Mouse (Mus musculus) liver, adult 2 months (tissue): ENCODE results near the gene Phf23. TPM values are rescaled to one million over a fixed set of nuclear protein-coding genes. Genes with fewer than 3 reads are reported as not detected.
"Not testable (repeated sequence)": the region's sequence is repeated elsewhere in the genome, so short reads cannot be mapped to it uniquely, and the experiment has no call there.

Experiments used
- DNase-seq: peaks from one replicate; pipeline ENCODE4 v3.0.0-alpha.2; 2011; ENCODE audit warnings: low read depth, low spot score; ENCODE audit errors: extremely low read depth
- H3K27ac ChIP-seq: fragments of 200-500 bp; replicated peaks from 2 replicates; pipeline ENCODE4 v1.5.1; 2012; ENCODE audit warnings: low read depth, mild to moderate bottlenecking, control low read depth, inconsistent platforms, low read length; ENCODE audit not compliant: insufficient read depth
- H3K27me3 ChIP-seq: fragments of 200-500 bp; 2 replicates; pipeline ENCODE4 v1.6.1; 2012; ENCODE audit warnings: mild to moderate bottlenecking, moderate library complexity, low read length, inconsistent platforms; ENCODE audit not compliant: control insufficient read depth, insufficient read depth
- H3K36me3 ChIP-seq: fragments of 200-500 bp; 2 replicates; pipeline ENCODE4 v1.6.1; 2012; ENCODE audit warnings: low read length, inconsistent platforms; ENCODE audit not compliant: control insufficient read depth, insufficient read depth
- H3K4me1 ChIP-seq: fragments of 200-500 bp; 2 replicates; pipeline ENCODE4 v1.6.1; 2011; ENCODE audit warnings: low read length; ENCODE audit not compliant: control insufficient read depth, insufficient read depth
- H3K4me3 ChIP-seq: fragments of 200-500 bp; 2 replicates; pipeline ENCODE4 v1.5.1; 2011; ENCODE audit warnings: low read depth, mild to moderate bottlenecking, control low read depth, low read length, moderate library complexity; ENCODE audit not compliant: insufficient read depth
- H3K79me2 ChIP-seq: fragments of 200-500 bp; 2 replicates; pipeline ENCODE4 v1.6.1; 2012; ENCODE audit warnings: inconsistent platforms, mild to moderate bottlenecking, low read length, moderate library complexity; ENCODE audit not compliant: control insufficient read depth, insufficient read depth
- H3K9ac ChIP-seq: fragments of 200-500 bp; 2 replicates; pipeline ENCODE4 v1.6.1; 2012; ENCODE audit warnings: low read depth, mild to moderate bottlenecking, control low read depth, inconsistent platforms, low read length
- CTCF ChIP-seq: fragments of 200-500 bp; IDR thresholded peaks from 2 replicates; pipeline ENCODE4 v1.5.1; 2011; ENCODE audit warnings: low read depth, low read length, control low read depth
- POLR2A ChIP-seq: fragments of 200-500 bp; IDR thresholded peaks from 2 replicates; pipeline ENCODE4 v1.6.1; 2011; ENCODE audit warnings: low read length, control low read depth; ENCODE audit not compliant: insufficient read depth; ENCODE audit errors: extremely low read depth
- WGBS: fragments of 180-500 bp; shearing (Covaris S2); methylation state at CpG from one replicate; pipeline ENCODE4 v1.1.7; 2018; 5-methylcytosine and 5-hydroxymethylcytosine counted together
- polyA plus RNA-seq: library from polyadenylated mRNA; depleted of rRNA; stranded (reverse); fragments of >200 nt; gene quantifications from 2 replicates; pipeline ENCODE4 v1.2.3, GENCODE M21; 2012
- total RNA-seq: library from RNA; depleted of rRNA; stranded (reverse); fragments of >200 nt; gene quantifications from 2 replicates; pipeline ENCODE4 v1.2.3, GENCODE M21; 2014

The Phf23 gene
- total and polyA plus RNA-seq, 2 experiments = 8.0 to 12.1 TPM

- peaks cover 16% of the 10 kb centered on the region; the same call in 1 of the 2 replicates for H3K79me2 ChIP-seq
- no peak for DNase-seq
- H3K9ac ChIP-seq = no peak overlapping the region
- WGBS = 62% methylated on average over 6 of the region's 6 CpGs
- peaks cover 8% of the 10 kb centered on the region for H3K4me1 ChIP-seq
- no peak overlapping the region for H3K4me3 ChIP-seq
- no peak overlapping the region for H3K27ac ChIP-seq
- no peaks in the 10 kb centered on the region for H3K27me3 ChIP-seq
- peaks cover 34% of the 10 kb centered on the region for H3K36me3 ChIP-seq
- TF ChIP-seq CTCF = no peak
- TF ChIP-seq POLR2A = no peak
Measured at GRCm38 (mm10) chr11:70015677-70016076, 20.1 kb downstream of the Phf23 start.

DNA sequence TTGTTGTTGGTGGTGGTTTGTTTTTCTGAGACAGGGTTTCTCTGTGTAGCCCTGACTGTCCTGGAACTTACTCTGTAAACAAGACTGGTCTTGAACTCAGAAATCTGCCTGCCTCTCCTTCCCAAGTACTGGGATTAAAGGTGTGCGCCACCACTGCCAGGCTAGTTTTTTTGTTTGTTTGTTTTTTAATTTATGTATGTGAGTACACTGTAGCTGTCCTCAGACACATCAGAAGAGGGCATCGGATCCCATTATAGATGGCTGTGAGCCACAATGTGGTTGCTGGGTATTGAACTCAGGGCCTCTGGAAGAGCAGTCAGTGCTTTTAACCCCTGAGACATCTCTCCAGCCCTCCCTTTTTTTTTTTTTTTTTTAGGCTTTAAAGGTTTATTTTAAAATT lies 20.6 kb downstream of the Phf23 start:
- Histone ChIP-seq H3K36me3 (peaks cover 29% of the 10 kb centered on the region), H3K79me2 (peaks cover 16% of the 10 kb centered on the region; the same call in 1 of the 2 replicates)
- 85% methylated on average over 2 of the region's 2 CpGs for WGBS
- not testable (repeated sequence) for H3K27me3 ChIP-seq, H3K4me1 ChIP-seq, H3K4me3 ChIP-seq, DNase-seq, H3K9ac ChIP-seq, H3K27ac ChIP-seq

- H3K4me1 ChIP-seq = peaks cover 8% of the 10 kb centered on the region
- no peak for TF ChIP-seq CTCF
- TF ChIP-seq POLR2A = no peak
- no peak within 1 kb of the TSS for H3K4me3 ChIP-seq
- peaks cover 16% of the 10 kb centered on the region; the same call in 1 of the 2 replicates for H3K79me2 ChIP-seq
- no peaks in the 10 kb centered on the region for H3K27me3 ChIP-seq
- H3K36me3 ChIP-seq = peaks cover 24% of the 10 kb centered on the region
- no peak within 1 kb of the TSS for H3K27ac ChIP-seq
- WGBS = 91% methylated on average over 3 of the region's 3 CpGs
- no peak for DNase-seq
- H3K9ac ChIP-seq = no peak within 1 kb of the TSS
Measured at GRCm38 (mm10) chr11:70016669-70017068, 21.1 kb downstream of the Phf23 start, which contains the start of gene Dlg4. Gene Dlg4, plus strand, starts transcription at chr11:70016942.

DNA sequence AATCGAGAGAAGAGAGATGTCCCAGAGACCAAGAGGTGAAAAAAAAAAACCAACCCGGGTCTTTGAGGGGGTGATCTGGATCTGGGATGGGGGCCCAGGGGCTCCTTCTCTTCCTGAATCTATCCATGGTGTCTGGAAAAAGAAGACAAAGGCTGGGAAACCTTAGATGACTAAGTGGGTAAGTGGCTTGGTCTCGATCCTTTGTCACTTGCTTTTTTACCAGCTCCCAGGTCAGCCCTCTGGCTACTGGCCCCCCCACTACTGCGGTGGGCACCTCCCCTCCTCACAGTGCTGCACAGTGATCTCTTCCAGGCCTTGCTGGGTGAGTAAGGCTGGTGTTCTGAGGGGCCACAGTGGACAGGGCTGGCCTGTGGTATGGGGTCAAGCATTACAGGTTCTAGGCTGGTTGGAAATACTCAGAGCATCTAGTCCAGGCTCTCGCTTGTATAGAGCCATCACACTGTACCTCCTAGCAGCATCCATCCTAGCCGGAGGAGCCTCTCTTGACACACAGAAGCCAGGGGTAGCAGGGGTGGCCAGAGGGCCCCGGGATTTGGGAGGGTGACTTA lies 21.7 kb downstream of the Phf23 start:
- Histone ChIP-seq H3K4me3 (no peak overlapping the region), H3K27me3 (no peaks in the 10 kb centered on the region), H3K36me3 (peaks cover 19% of the 10 kb centered on the region), H3K27ac (no peak overlapping the region), H3K9ac (no peak overlapping the region), H3K4me1 (peaks cover 8% of the 10 kb centered on the region), H3K79me2 (peaks cover 16% of the 10 kb centered on the region; the same call in 1 of the 2 replicates)
- 72% methylated on average over 7 of the region's 7 CpGs for WGBS
- TF ChIP-seq CTCF = no peak
- TF ChIP-seq POLR2A = no peak
- DNase-seq = no peak

DNA sequence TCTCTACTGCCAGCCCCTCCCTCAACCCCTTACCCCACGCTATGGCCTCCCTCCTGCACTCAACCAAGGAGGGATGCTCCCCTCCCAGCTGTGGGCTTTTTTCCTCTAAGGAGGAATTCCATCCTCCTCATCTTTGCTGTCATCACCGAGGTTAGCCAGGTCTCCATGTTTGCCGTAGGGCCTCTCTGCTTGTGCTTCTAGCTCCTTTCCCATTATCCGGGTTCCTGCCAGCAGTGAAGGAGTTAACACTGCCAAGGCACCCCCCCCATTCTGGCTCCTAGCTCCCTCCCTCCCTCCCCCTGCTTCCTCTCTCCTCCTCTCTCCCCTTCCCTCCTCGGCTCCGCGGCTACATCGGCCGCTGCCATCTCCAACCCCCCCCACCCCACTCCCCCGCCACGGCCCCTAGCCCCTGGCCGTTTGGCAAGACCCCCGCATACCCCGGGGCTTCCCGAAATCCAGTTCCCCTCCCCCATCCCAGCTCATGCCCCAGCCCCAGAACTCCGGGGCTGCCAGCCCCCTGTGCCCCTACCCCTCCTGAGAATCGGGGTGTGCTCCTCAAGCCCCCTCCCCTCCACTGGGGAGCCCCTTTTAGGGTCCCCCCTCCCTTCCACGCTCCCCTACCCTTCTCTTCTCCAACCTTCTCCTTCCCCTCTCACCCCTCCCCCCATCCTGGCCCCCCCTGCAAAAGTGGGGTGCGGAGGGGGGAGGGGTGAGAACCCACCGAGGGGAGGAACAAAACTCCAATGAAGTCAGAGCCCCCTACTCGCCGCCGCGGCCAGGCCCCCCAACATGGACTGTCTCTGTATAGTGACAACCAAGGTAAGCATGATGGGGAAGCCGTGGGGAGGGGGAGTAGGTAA lies 22.8 kb downstream of the Phf23 start:
- Histone ChIP-seq H3K36me3 (peaks cover 9% of the 10 kb centered on the region; the same call in 1 of the 2 replicates), H3K9ac (peak overlapping the region; percentile 53), H3K79me2 (peaks cover 15% of the 10 kb centered on the region; the same call in 1 of the 2 replicates), H3K4me3 (peak overlapping the region; percentile 50), H3K4me1 (peaks cover 8% of the 10 kb centered on the region), H3K27ac (no peak overlapping the region), H3K27me3 (no peaks in the 10 kb centered on the region)
- no peak for DNase-seq
- TF ChIP-seq CTCF (no peak), POLR2A (no peak)
- 12% methylated on average over 22 of the region's 25 CpGs for WGBS
